Mouse (Mus musculus) thymus, adult 18-20 months (tissue): ENCODE measurements around the gene Sfi1.
A peak's percentile ranks its signal among the peaks of the same experiment; 100 is the strongest.
"Not testable (repeated sequence)": the region's sequence is repeated elsewhere in the genome, so short reads cannot be mapped to it uniquely, and the experiment has no call there.

Experiments used
- DNase-seq, 2 experiments: peaks; one replicate each; pipeline ENCODE4 v3.0.0; 2022; ENCODE audit warnings: mixed read lengths in 2 of 2

Sfi1 gene

DNA sequence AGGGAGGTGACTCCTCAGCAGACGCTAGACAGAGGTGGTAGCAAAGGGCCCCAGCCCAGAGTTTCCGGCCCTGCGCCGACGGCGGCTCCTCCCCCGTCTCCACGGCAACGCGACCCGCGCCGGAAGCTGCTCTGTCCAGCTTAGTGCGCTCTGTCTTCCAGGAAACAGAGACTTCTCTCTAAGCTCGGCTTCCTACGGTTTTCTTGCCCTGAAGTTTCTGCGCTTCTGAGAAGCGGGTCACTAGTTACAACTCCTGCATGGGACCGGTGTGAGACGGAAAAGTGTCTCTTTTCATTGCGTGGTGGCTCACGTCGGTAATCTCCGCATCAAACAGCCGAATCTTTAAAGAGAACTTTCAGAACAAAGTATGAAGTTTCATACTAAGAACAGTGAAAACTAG, at the start of gene Sfi1:
Sfi1 (minus strand) TSS at position 101 of the 400 bp plus-strand sequence.
- DNase-seq, result no peak

DNA sequence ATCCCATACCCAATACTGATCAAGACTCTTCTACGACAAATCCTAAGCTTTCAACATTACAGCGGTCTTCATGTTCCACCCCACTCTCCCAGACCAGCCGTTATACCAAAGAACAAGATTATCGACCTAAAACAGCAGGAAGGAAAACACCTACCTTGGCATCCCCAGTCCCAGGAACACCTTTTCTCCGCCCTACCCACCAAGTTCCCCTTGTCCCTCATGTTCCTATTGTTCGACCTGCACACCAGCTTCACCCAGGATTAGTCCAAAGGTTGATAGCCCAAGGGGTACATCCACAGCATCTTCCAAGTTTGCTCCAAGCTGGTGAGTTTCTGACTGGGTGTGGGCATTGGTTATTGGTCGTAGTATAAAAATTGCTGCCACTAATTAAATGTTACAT, 49.1 kb upstream of the Sfi1 start:
- no peak for DNase-seq

DNA sequence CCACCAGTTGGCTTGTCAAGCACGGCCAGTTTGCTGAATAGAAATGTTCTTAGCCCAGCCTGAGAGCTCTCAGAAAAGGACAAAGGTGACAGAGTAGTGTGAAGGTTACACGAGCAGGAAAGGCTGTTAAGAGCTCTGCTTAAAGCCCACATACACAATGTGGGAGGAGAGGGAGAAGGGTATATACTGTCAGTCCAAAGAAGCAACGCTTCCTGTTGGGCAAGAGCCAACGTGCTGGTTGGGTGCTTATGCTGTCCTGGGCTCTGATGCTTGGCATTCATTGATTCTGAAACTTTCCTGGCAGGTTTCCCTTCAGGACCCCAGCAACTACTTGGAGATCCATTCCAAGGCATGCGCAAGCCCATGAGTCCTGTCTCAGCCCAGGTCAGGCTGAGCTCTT, 42.0 kb upstream of the Sfi1 start:
- no peak for DNase-seq

DNA sequence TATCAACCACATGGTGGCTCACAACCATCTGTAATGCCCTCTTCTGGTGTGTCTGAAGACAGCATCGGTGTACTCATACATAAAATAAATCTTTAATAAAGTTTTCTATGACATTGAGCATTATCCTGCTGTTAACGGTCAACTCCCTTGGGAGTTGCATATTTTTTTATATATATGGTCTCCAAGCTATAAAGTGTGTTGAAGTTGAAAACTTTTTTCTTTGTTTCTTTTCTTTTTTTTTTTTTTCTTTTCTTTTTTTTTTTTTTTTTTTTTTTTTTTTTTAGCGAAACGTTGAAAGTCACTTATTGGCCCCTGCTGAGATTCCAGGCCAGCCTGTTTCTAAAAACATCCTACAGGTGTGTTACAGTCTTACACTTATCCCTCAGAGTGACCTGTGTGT, 40.4 kb upstream of the Sfi1 start:
- DNase-seq, result no peak

DNA sequence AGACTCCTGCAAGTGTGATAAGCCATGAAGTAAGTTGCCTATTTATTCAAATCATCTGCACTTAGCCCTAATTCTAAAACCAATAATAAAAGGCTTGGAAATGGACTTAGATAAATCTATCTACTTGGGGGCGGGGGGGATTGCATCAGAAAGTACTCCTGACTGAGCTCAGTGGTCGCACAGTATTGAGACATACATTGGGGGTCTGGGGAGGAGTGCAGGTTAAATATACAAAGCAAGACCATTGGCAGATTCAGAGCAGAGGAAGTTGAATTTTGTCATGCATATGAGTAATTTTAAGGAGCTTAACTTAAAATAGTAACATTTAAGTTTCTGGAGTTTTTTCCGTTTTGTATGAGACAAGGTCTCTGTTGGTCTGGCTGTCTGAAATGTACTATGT, 39.0 kb upstream of the Sfi1 start:
- DNase-seq, result no peak

DNA sequence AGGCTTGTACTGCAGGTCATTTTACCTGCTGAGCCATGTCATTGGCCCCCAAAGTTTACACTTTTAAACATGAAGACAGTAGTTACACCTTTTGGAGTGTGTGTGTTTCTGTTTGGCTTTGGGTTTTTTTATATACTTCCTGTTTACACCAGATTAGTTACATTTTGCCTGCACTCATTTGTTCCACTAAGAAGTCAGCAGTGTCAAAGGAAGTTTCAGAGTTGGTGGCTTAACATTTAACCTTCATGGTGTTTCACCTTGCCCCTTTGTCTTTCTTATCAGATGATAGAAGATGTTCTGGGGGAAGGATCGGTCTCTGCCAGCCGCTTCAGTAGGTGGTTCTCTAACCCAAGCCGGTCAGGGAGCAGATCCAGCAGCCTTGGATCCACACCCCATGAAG, 33.9 kb upstream of the Sfi1 start:
- no peak for DNase-seq

DNA sequence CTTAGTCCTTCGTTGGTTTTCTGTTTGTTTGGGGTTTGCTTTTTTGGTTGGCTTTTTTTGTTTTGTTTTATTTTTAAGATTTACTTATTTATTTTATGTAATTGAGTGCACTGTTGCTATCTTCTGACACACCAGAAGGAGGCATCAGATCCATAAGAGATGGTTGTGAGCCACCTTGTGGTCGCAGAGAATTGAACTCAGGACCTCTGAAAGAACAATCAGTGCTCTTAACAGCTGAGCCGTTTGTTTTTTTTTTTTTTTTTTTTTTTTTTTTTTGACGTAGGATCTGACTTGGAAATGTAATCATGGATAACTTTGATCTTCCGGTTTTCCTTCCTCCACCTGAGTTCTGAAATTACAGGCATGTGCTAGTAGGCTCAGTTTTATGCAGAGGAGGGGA, 29.8 kb upstream of the Sfi1 start:
- no peak for DNase-seq

DNA sequence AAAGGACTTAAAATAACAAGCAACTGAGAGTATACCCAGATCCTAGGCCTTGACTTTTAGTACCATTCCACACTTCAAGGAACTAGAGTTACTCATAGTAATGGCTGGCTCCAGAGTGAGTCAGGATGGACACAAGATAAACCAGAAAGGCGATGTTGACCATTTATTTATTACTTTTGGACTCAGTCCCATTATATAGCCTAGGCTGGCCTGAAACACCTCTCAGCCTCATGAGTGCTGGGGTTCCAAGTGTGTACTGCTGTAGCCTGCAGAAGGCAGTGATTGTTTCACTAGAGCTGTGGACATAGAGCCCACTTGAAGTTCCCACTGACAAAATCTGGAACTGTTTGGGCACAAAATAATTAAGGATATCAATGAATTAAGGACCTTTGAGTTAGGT, 19.3 kb upstream of the Sfi1 start:
- DNase-seq, result no peak

DNA sequence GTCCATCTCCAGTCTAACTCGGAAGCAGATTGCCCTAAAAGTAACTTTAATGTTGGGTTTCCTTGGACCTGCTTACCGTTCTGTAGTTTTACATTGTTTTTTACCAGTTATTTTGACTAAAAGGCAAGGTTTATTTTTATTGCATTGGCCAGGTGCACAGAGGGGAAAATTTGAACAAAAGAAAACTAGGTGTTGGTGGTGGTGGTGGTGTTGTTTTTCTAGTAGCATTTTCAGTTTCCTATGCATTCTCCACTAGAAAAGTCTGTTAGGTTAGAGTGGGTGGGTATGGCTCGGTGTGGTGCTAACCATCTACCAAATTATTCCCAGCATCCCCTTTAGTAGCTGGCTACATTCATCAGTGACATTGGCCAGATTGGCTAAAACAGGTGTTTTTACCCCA, 13.5 kb upstream of the Sfi1 start:
- no peak for DNase-seq

DNA sequence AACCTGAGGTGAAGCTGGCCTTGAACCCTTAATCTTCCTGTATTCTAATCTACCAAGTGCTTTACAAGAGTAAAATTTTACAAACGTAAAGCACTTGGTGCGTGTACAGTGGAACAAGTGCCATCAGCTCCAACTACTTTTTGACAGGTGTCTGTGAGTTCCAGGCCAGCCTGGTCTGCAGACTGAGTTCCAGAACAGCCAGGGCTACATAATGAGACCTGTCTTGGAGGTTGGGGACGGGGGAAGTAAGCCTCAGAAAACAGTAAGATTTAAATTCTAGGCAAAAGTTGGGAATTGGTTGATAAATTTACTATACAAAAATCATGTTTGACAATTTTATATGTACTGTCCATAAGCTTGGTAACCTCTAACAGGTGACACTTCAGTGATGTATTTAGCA, 11.9 kb upstream of the Sfi1 start:
- DNase-seq, result no peak

DNA sequence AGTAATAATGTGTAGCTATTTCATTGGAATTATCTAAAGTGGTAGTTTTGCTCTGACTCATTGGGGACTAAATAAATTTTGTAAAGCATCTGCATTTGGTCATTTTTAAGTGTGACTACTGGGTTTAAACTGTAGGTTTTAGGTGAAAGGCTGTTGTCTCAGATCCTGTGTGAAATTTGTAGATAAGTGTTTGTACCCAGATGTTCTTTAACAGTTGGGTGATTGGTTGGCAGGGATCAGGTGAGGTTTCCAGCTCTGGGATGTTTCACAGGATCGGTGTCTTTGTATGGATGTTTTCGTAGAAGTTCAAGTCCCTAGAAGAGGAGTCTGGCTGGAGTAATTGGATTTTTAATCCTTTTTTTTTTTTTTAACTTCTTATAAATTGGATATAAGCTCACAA, 10.5 kb upstream of the Sfi1 start:
- no peak for DNase-seq

DNA sequence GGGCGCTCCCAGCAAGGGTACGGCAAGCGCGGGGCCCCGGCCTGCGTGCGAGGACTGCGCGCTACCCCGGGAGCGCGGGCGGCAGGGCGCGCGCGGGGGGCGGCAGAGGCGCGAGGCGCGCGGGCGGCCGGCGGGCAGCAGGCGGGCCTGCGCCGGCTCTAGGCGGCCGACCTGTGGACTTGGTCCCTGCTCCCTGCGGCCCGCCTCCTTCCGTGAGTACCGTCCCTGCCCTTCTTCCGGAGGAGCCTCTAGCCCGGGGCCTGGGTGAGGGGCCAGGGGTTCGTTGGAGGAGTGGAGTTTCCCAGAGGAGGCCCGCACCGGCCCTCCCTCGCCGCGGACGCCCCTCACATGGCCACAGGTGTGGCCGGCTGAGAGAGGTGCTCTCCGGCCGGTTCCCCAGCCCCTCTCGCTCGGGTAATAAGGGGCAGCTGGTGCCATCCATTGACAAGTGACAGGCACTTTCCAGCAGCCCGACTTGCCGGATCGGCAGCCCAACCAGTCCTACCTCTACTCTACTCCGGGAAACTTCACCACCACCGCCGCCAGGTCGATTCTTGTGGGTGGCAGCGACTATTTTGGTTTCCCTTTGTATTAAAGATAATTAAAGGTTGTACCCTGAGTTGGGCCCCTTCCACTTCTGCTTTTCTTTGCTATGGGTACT, 9.6 kb upstream of the Sfi1 start:
- peak; percentile 46 to 63 for DNase-seq

DNA sequence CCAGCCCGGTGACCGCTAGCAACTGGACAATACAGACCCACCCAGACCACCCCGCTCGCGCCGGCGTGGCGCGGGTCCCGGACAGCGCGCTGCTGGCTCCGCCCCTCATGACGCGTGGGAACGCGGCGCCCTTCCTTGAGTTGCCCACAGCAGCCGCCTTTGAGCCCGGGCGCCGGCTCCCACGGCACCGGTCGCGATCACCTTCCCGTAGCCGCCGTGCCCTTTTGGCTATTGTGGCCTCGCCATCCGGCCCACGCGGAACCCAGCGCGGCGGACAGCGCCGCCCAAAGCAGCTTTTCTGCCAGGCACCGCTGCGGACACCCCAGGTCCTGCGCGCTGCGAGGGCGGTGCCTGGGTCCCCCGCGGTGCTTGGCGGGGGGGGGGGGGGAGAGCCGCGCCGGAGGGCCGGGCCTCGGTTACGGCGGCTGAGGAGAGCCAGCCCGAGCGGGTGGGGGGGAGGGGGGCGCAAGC, 9.0 kb upstream of the Sfi1 start, which contains the start of gene Eif4enif1:
Eif4enif1 (plus strand) TSS at position 162 of the 471 bp plus-strand sequence.
- DNase-seq, result peak; percentile 74 to 81

DNA sequence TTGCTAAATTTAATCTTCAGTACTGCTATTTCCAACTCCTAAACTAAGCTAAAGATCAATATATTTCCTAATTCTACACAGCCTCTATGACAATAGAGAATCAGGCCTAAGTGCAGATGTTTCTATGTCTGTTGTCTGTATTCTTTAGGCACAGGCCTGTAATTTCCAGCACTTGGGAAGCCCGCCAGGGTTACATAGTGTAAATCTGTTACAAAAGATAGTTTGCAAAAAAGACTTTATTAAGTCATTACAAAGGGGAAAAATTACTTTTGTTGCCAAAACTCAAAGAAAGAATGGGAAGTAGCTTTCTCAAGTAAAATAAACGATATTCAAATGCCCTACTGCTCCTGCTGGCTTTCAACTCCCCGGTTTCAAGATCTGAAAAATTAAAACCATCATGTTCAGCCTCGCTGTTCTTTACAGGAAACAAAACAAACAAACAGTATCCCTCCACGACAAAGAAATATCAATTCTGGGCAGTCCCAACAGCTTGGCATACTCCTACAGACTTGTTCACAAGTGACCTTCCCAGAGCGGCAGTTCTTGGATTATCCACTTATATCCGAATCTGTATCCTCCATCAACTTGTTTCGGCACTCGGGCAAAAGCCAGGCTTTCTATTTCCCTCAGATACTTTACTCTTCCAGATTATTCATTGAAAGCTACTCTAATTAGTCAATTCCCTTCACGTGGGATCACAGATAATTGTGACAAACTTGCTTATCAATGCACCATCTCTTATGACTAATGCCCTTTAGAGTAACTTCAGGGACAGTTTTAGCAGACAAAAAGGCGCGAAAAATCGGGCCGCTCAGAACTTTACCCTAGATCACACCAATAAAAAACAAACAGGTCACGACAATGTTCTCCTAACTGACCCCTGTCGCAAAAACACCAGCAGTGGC, 8.3 kb upstream of the Sfi1 start:
- DNase-seq, result peak in 1 of 2 experiments; percentile 9

DNA sequence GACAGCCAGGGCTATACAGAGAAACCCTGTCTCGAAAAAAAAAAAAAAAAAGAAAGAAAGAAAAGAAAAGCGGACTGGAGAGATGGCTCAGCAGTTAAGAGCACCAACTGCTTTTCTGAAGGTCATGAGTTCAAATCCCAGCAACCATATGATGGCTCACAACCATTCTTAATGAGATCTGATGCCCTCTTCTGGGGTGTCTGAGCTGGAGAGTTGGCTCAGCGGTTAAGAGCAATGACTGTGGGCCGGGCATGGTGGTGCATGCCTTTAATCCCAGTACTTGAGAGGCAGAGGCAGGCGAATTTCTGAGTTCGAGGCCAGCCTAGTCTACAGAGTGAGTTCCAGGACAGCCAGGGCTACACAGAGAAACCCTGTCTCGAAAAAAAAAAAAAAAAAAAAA, 7.4 kb upstream of the Sfi1 start:
- DNase-seq, result not testable (repeated sequence)

DNA sequence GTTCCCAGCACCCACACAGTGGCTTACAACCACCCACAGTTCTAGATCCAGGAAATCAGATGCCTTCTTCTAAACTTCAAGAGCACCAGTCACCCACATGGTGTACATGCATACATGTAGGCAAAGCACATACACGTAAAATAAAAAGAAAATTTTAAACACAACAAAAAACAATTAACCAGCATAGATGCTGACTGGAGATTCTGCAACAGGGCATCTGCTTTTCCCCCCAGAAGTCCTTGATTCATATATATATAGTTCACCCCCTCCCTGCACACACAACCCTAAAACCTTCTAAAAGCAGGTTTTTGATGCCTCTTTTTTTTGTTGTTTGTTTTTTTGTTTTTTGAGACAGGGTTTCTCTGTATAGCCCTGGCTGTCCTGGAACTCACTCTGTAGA, 10.6 kb downstream of the Sfi1 start:
- DNase-seq, result not testable (repeated sequence)

DNA sequence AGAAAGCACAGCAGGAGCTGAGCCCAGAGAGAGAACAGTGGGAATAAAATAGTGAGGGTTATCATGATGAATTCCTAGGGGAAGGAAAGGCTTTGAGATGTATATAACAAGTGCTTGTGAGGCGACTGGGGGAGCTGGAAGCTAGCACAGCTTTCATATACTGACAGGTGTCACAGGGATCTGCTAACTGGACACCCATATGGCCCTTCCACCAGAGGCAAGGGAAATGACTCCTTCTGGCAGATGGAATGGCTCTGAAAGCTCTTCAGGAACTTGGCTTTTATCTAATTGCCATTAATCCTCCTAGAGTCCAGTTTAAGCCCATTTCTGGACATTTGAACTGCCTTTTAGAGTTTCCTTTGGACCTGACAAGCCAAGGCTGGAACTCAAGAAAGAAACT, 11.3 kb downstream of the Sfi1 start:
- DNase-seq, result not testable (repeated sequence)

DNA sequence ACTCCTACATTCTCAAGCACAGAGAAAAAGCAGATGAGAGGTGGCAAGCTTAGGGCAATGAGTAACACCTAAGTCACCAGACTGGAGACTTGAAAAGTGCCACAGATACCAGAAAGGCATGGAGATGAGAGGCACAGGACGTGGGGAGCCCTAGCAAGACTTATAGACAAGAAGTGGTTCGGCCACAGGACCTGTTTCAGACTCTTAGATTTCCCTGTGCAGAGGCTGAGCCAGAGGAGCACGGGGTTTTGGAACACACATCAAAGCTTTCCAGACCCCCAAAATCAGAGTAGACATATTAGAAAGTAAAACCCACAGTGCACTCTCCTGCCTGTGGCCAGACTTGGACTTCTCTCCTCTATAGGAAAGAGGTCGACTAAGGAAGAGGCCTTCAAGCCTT, 12.0 kb downstream of the Sfi1 start:
- peak; percentile 62 to 74 for DNase-seq

DNA sequence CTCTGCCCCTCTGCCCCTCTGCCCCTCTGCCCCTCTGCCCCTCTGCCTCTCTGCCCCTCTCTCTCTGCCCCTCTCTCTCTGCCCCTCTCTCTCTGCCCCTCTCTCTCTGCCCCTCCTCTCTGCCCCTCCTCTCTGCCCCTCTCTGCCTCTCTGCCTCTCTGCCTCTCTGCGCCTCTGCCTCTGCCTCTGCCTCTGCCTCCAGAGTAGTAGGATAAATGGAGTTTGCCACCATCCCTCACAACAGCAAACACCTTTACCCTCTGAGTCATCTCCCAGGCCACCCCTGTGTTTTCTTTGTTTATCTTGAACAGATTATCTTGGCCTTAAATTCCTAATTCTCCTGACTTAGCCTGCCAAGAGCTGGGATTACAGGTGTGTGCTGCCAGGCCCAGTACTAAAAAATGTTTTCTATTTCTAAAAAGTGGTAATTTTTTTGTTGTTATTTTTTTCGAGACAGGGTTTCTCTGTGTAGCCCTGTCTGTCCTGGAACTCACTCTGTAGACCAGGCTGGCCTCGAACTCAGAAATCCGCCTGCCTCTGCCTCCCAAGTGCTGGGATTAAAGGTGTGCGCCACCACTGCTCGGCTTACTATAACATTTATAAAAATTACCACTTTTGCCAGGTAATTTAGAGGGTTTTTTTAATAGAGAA, 12.6 kb downstream of the Sfi1 start:
- not testable (repeated sequence) for DNase-seq

DNA sequence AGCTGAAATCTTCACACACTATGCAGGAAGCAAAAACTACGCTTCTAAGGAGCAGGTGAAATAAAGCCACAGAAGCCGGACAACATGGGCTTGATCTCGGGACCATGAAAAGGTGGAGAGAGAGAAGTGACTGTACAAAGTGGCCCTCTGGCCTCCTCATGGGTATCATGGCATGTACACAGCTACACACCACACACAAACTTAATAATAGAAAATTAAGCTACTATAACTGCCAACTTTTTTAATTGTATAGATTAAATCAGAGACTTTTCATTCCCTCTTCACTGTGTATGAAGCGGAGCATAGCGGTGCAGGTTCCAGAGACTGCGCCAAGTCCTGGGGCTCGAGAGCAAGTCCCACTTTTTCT, 13.6 kb downstream of the Sfi1 start:
- DNase-seq, result peak in 1 of 2 experiments; percentile 41

DNA sequence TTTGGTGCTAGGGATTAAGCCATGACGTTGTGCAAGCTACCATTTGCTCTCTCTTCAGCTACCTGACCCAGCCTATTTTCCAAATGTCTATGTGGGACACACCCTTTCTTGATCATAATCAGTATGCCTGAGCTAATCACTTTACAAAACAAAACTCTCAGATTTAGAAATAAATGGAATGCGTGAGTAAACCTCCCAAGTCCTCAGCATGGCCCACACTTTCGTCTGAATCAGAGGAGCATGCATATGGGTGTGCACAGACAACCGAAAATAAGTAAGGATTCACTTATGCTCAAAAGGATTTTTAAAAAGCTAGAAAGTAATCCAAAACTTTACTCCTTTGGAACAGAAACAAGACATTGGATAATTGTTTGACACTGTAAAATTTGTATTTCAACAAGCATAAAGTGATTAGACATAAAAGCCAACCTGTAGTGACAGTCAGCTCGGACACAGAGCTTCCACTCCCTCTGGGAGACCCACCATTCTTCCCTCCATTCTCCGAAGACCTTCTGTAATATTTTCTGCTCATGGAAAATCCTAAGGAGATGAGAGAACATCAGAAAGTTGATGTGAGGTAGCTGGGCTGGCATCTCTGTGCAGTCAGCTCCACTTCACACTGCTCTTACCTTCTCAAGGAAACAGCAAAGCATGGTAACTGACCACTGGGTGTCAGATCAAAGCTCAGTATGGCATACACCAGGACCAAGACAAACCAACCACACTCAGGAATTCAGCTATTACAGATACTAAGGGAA, 14.1 kb downstream of the Sfi1 start:
- DNase-seq, result peak in 1 of 2 experiments; percentile 54

DNA sequence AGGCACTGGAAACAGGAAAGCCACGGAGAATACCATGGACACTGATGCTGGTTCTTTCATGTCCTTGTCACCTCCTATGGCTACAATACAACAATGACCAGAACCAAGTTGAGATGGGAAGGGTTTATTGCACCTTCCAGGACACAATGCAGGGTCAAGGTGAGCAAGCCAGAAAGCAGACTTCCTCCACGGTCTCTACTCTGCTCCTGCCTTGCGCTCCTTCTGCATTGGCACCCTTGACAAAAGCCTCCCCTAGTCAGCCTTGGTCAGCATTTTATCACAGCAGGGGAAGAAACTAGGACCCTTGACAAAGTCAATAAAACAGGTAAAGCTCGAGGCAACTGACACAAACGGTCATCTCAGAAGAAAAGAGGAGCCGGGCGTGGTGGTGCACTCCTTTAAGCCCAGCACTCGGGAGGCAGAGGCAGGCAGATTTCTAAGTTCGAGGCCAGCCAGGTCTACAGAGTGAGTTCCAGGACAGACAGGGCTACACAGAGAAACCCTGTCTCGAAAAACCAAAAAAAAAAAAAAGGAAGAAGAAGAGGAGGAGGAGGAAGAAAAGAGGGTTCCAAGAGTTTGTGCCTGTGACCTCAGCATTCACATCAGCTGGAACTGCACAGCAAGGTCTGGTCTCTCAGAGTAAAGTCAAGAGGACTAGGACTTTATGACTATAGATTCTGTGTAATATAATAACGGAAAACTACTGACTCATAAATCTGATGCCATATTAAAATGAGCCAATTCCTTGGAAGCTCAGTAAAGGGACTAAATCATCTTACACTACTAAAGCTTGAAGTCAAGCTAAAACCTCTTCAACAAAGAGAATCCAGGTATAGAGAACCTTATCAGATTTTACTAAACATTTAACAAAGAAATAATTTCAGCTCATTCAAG, 19.6 kb downstream of the Sfi1 start:
- DNase-seq, result peak; percentile 49 to 72
